Mouse (Mus musculus): ENCODE measurements around the gene Alg6. TPM values are rescaled to one million over a fixed set of nuclear protein-coding genes. Genes with fewer than 3 reads are reported as not detected.

Gene Alg6
- polyA plus RNA-seq, 1 experiment from 2014 or later, result 11.2 TPM

DNA sequence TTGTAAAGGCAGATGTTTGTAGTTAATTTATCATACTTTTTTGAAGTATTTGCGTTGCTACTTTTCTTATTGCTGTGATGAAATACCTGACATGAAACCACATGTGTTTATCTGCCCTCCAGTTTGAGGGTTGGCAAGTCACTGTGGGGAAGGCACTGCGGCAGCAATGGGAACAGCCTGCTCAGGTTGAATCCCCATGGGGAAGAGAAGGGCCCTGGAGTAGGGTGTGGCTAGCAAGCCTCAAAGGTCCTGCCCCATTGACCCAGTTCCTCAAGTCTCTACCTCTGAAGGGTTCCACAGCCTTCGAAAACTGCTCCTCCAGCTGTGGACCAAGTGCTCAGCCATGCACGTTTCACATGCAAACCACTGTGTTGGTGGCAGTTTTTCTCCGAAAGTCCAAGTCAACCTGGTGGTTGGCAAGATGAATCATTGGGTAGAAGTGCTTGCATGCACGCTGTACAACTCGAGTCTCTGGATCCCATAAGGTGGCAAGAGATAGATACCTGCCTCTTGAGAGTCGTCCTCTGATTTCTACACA lies 10.5 kb downstream of the Alg6 start:
- no peaks in the 10 kb centered on the region for H3K4me1 ChIP-seq (replicated peaks)
- no peak overlapping the region for H3K4me2 ChIP-seq
- 88% methylated on average over 8 of the region's 8 CpGs for WGBS
- peaks cover 10% of the 10 kb centered on the region for H3K9me3 ChIP-seq (replicated peaks)
- H3K27me3 ChIP-seq (replicated peaks), result no peaks in the 10 kb centered on the region
- H3K9ac ChIP-seq, result no peak overlapping the region
- H3K4me3 ChIP-seq, result no peak overlapping the region
- H3K27ac ChIP-seq (ENCODE audit: poor library complexity, severe bottlenecking), result no peak overlapping the region
- ATAC-seq (ENCODE audit: insufficient number of reproducible peaks, low FRiP score), result no peak
- H3K36me3 ChIP-seq, result peaks cover 54% of the 10 kb centered on the region

DNA sequence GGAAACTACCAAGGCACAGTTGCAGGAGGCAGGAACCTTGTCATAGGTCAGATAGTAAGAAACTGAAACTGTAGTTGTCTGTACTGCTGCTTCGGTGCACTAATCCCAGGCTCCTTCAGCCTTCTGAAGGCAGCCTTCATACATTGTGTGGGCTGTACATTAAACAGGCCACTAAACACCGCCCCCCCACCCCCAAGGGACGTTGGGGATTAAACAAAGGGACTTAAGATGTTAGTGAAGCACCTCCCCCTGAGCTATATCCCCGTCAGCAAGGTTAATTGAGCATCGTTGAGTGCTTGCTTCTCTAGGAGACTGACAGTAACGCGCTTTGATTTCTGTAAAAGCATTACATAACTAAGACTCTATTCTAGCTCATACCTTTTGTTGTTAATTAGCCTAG lies 24.4 kb downstream of the Alg6 start:
- H3K9ac ChIP-seq, result no peak overlapping the region
- no peaks in the 10 kb centered on the region for H3K27me3 ChIP-seq (replicated peaks)
- H3K27ac ChIP-seq (ENCODE audit: poor library complexity, severe bottlenecking), result no peak overlapping the region
- no peaks in the 10 kb centered on the region; the same call in 1 of the 2 replicates for H3K36me3 ChIP-seq
- ATAC-seq (ENCODE audit: insufficient number of reproducible peaks, low FRiP score), result no peak
- H3K4me2 ChIP-seq, result no peak overlapping the region
- no peaks in the 10 kb centered on the region for H3K4me1 ChIP-seq (replicated peaks)
- no peaks in the 10 kb centered on the region for H3K9me3 ChIP-seq (replicated peaks)
- no peak overlapping the region for H3K4me3 ChIP-seq
- 69% methylated on average over 7 of the region's 7 CpGs for WGBS

DNA sequence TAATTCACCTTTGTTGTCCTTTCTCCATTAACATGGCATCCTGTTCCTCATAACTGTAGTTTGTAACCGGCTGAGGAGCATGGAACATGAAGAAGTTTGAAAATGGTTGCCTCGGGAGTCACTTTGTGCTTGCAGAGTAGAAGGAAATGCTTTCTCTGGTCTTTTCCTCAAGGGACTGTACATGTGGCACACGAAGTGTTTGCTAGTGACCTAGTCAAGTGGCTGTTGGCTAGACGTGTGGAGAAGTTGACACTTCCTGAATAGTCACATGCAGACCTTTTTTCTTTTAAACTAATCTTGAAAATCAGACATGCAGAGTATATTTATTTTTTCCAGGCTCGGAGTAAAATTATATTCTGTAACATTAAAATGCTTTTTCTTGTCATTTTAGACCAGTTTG lies 37.0 kb downstream of the Alg6 start:
- no peak overlapping the region for H3K4me2 ChIP-seq
- peaks cover 13% of the 10 kb centered on the region for H3K36me3 ChIP-seq
- no peaks in the 10 kb centered on the region for H3K4me1 ChIP-seq (replicated peaks)
- no peak overlapping the region for H3K4me3 ChIP-seq
- no peaks in the 10 kb centered on the region for H3K27me3 ChIP-seq (replicated peaks)
- H3K9me3 ChIP-seq (replicated peaks), result no peaks in the 10 kb centered on the region
- WGBS, result 79% methylated on average over 5 of the region's 5 CpGs
- no peak for ATAC-seq (ENCODE audit: insufficient number of reproducible peaks, low FRiP score)
- no peak overlapping the region for H3K27ac ChIP-seq (ENCODE audit: poor library complexity, severe bottlenecking)
- H3K9ac ChIP-seq, result no peak overlapping the region

DNA sequence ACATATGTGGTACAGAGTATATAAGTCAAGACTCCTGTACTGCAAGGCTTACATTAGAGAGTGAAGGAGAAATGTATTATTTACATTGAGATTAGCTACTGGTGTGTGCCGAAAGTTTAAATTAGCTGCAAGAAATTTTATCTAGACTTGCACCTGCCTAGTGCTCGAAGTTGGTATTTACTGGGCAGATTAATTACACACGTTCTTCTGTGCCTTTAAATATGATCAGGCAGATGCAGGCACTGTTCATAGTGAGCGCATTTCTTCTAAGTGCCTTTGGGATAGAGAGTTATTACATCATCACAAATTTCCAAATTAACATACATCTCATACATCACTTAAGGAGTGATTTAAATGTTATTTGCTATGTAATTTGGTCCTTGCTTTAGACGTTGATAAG lies 50.8 kb downstream of the Alg6 start:
- Histone ChIP-seq H3K4me1 (replicated peaks) (no peaks in the 10 kb centered on the region), H3K9me3 (replicated peaks) (no peaks in the 10 kb centered on the region), H3K9ac (no peak overlapping the region), H3K36me3 (no peaks in the 10 kb centered on the region), H3K27ac (ENCODE audit: poor library complexity, severe bottlenecking) (no peak overlapping the region), H3K4me2 (no peak overlapping the region), H3K4me3 (no peak overlapping the region), H3K27me3 (replicated peaks) (no peaks in the 10 kb centered on the region)
- no peak for ATAC-seq (ENCODE audit: insufficient number of reproducible peaks, low FRiP score)
- 80% methylated on average over 5 of the region's 5 CpGs for WGBS

DNA sequence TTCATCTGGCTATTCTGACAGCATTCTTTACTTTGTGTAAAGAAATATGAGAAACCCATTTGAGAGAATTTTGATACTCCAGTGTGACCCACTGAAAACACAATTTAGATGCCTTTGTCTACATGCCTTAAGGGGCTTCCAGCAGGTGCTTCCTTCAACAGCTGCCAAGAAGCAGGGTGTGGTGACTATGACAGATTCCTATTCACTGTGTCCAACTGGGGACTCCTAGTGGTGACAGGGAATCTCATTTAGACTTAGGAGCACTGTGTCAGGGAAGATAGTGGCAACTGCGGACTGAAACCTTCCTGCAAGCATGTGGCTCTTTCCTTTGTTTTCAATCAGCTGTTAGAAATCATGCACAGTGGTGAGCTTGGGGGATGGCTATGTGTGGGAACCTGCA lies 51.3 kb downstream of the Alg6 start:
- H3K27me3 ChIP-seq (replicated peaks), result no peaks in the 10 kb centered on the region
- no peaks in the 10 kb centered on the region for H3K36me3 ChIP-seq
- H3K27ac ChIP-seq (ENCODE audit: poor library complexity, severe bottlenecking), result no peak overlapping the region
- no peaks in the 10 kb centered on the region for H3K4me1 ChIP-seq (replicated peaks)
- no peak overlapping the region for H3K4me3 ChIP-seq
- no peak overlapping the region for H3K9ac ChIP-seq
- H3K9me3 ChIP-seq (replicated peaks), result no peaks in the 10 kb centered on the region
- no peak overlapping the region for H3K4me2 ChIP-seq
- ATAC-seq (ENCODE audit: insufficient number of reproducible peaks, low FRiP score), result no peak
- 31% methylated on average over 1 of the region's 1 CpGs for WGBS

DNA sequence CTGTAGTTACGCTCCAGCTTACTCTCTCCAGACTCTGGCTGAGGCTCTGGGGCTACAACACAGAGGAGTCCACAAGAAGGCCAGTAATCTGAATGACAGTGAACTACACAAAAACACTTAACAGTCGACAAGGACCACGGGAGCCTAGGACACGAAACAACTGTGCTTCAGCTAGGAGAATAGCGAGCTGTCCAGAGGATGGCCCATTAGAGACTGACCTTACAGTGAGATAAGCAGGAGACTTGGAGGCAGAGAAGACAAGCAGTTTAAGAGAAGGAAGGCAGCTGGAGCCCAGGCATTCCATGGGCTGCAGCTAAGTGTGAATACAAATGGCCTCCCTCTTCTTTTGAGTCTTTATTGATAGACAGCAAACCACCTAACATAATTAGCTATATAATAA lies 55.1 kb downstream of the Alg6 start:
- Histone ChIP-seq H3K9ac (no peak overlapping the region), H3K36me3 (no peaks in the 10 kb centered on the region), H3K4me1 (replicated peaks) (no peaks in the 10 kb centered on the region), H3K9me3 (replicated peaks) (no peaks in the 10 kb centered on the region), H3K27ac (ENCODE audit: poor library complexity, severe bottlenecking) (no peak overlapping the region), H3K4me3 (no peak overlapping the region), H3K4me2 (no peak overlapping the region), H3K27me3 (replicated peaks) (no peaks in the 10 kb centered on the region)
- WGBS, result 57% methylated on average over 5 of the region's 5 CpGs
- ATAC-seq (ENCODE audit: insufficient number of reproducible peaks, low FRiP score), result no peak

DNA sequence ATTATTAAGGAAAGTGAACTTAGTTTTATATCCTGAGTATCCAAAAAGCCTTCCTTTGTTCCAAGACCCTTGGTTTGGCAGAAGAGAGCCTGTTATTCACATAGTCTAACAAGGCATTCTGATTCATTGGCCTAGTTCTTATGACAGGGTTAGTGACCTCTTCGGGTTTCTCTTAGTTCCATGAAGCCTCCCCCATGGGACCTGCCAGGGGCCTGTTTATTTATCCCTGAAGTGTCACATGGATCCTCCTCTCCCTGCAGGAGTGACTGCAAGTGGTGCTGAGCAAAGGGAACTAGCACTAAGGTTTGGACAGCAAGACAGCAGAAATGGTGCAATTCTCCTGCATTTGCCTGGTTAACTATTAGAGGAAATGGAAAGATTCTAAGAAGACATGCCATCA lies 57.6 kb downstream of the Alg6 start:
- Histone ChIP-seq H3K4me2 (no peak overlapping the region), H3K4me3 (no peak overlapping the region), H3K4me1 (replicated peaks) (no peaks in the 10 kb centered on the region), H3K9me3 (replicated peaks) (no peaks in the 10 kb centered on the region), H3K27me3 (replicated peaks) (no peaks in the 10 kb centered on the region), H3K9ac (no peak overlapping the region), H3K27ac (ENCODE audit: poor library complexity, severe bottlenecking) (no peak overlapping the region), H3K36me3 (no peaks in the 10 kb centered on the region)
- ATAC-seq (ENCODE audit: insufficient number of reproducible peaks, low FRiP score), result no peak
- 29% methylated on average over 1 of the region's 1 CpGs for WGBS

DNA sequence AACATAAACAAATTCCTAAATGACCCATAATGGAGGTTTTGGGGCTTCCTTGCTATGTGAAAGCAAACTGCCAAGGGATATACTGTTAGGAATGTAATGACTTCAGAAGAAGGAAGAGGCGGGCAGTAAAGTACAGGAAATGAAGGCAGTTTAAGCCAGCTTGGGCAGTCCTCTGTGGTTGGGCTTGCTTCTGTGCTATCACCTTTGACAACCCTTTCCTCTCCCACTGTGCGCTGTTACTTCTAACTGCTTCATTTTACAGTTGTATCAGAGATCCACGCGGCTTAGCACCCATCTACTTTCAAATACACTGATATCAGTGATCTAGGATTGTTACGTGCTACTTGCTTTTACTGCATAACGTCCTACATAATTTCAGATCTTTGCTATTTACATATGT lies 76.9 kb downstream of the Alg6 start:
- no peaks in the 10 kb centered on the region for H3K27me3 ChIP-seq (replicated peaks)
- no peak overlapping the region for H3K27ac ChIP-seq (ENCODE audit: poor library complexity, severe bottlenecking)
- H3K9ac ChIP-seq, result no peak overlapping the region
- peaks cover 10% of the 10 kb centered on the region; the same call in 1 of the 2 replicates for H3K36me3 ChIP-seq
- H3K4me3 ChIP-seq, result no peak overlapping the region
- no peaks in the 10 kb centered on the region for H3K4me1 ChIP-seq (replicated peaks)
- no peaks in the 10 kb centered on the region for H3K9me3 ChIP-seq (replicated peaks)
- no peak overlapping the region for H3K4me2 ChIP-seq
- 84% methylated on average over 6 of the region's 6 CpGs for WGBS
- no peak for ATAC-seq (ENCODE audit: insufficient number of reproducible peaks, low FRiP score)

Other genes with a start within 250 kb of the Alg6 start
- gene Foxd3, start 59.4 kb upstream of the Alg6 start, polyA plus RNA-seq (2016; fragmentation: Nextera tagmentation; extraction: Ambion mirVana), result not detected in 2 replicates
- 10.4 and 11.5 TPM in 2 replicates for gene Efcab7, start 113.5 kb downstream of the Alg6 start, polyA plus RNA-seq (2016; fragmentation: Nextera tagmentation; extraction: Ambion mirVana)
- 247 and 258 TPM in 2 replicates for gene Pgm1, start 213.8 kb downstream of the Alg6 start, polyA plus RNA-seq (2016; fragmentation: Nextera tagmentation; extraction: Ambion mirVana)
- gene Itgb3bp, start 214.1 kb downstream of the Alg6 start, polyA plus RNA-seq (2016; fragmentation: Nextera tagmentation; extraction: Ambion mirVana), result 42.6 and 43.0 TPM in 2 replicates

Measured in heart, embryonic 12.5 days (tissue).